Mouse (Mus musculus) MEL (cell line): ENCODE measurements at regions not wholly inside any gene's neighbourhood (a gene's known extent, or its start where the extent isn't known, plus 50 kb on each side); places are given as distances from the start of the nearest gene placed in this dataset.

ENCODE experiments used
- BHLHE40 ChIP-seq: IDR thresholded peaks from 2 replicates; pipeline ENCODE4 v1.6.1; 2012; ENCODE audit warnings: low read depth, mild to moderate bottlenecking, inconsistent platforms, low read length, improper control_type of control experiment, borderline replicate concordance
- POLR2A ChIP-seq, 2 experiments: IDR thresholded peaks; 2 replicates each; pipeline ENCODE4 v1.6.1; 2011 to 2012; ENCODE audit warnings: low read length in 2 of 2, mild to moderate bottlenecking in 2 of 2, control low read depth in 1 of 2, improper control_type of control experiment in 1 of 2, low read depth in 1 of 2, moderate library complexity in 1 of 2; ENCODE audit not compliant: control insufficient read depth in 1 of 2, insufficient read depth in 1 of 2, poor library complexity in 1 of 2

DNA sequence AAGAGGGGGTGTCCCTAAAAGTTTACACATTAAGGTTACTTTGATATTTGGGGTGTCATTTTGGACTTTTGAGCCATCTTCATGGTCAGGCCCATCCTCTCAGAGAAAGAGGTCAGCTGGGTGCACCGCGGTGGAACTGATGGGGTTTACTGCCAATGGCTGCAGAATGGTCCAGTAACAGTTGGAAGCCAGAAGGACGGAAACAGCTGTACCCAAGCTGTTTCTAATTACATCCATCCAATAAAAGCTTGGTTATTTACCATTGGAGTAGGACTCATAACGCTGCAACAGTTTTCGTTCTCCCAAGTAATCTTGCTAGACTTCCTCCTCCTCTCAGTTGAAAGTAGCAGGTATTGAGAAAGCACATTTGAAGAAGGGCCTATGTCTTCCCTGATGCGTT is 344.7 kb downstream of the Stim2 start:
- TF ChIP-seq POLR2A (IDR thresholded peaks at IDR 0.05; ENCODE audit: control insufficient read depth in 1 of 2, insufficient read depth in 1 of 2, low read depth in 1 of 2, low read length in 2 of 2, poor library complexity in 1 of 2) (no peak), BHLHE40 (no peak)
